Mouse (Mus musculus) ovary, postnatal 10 days (tissue): ENCODE data around the gene Shroom3.

Experiments
- DNase-seq: peaks from one replicate; pipeline ENCODE4 v3.0.0; 2022; ENCODE audit warnings: low spot score

Shroom3 gene

GRCm38 (mm10) chr5:92854983-92855382 lies 171.7 kb downstream of the Shroom3 start:
- no peak for DNase-seq

- DNase-seq, result peak; percentile 21
Measured at GRCm38 (mm10) chr5:92856346-92856745, 173.1 kb downstream of the Shroom3 start.

GRCm38 (mm10) chr5:92857177-92857576 lies 173.9 kb downstream of the Shroom3 start:
- no peak for DNase-seq

GRCm38 (mm10) chr5:92858104-92858503 lies 174.9 kb downstream of the Shroom3 start:
- DNase-seq, result no peak

- no peak for DNase-seq
Measured at GRCm38 (mm10) chr5:92858576-92858975, 175.3 kb downstream of the Shroom3 start.

GRCm38 (mm10) chr5:92861416-92862112 lies 178.3 kb downstream of the Shroom3 start:
- DNase-seq, result no peak

DNA sequence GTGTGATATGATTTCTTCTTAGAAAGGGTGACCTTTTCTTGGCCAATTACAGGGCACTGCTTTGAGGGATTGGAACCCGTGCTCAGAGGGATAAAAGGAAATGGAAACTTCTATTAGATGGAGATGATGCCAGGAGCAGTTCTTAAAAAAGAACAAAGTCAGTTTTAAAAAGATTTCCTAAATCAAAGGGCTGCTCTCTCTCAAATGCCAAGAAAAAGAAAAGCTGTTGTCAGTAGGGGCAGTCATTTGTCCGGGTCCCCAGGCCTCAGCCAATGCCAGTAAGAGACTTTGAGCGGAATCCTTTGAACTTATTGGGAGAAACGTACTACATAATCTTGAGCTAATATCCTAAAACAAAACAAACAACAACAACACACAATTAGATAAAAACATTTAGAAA lies 181.9 kb downstream of the Shroom3 start:
- DNase-seq, result no peak

GRCm38 (mm10) chr5:92866546-92866945 lies 183.3 kb downstream of the Shroom3 start:
- no peak for DNase-seq

DNA sequence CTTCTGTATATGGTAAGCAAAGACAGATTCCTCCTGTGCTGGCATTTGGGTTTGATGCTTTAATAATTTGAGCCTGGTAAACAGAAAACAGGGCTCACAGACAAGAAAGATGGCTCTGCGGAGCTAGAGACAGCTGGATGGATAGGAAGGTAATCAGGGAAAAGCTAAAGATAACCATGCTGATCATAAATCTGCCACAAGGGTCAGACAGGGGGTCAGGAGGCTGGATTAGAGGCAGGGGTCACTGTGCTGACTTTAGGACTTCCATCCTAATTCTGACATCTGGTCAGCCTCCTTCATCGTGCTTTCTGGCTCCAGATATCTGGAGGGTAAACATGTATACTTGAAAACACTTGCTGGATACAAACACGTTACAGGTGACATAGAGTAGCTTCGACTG lies 184.0 kb downstream of the Shroom3 start:
- DNase-seq, result no peak

DNA sequence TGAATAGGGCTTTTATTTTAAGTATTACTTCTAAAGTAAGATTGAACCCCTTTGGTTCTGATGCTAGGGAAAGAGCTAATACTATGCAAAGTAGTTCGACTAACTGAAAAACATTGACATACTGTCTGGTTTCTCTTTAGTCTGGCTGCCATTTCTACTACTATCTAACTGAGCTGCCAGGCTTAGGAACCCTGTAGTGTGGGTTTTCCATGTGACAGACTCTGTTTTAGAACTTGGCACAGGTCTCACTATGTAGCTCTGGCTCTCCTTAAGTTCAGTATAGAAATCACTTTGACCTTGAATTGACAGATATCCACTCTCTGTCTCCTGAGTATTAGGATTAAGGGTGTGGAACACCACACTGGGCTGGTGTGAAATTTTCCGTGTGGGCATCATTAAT lies 185.0 kb downstream of the Shroom3 start:
- no peak for DNase-seq

- no peak for DNase-seq
Measured at GRCm38 (mm10) chr5:92871048-92871447, 187.8 kb downstream of the Shroom3 start.

GRCm38 (mm10) chr5:92872182-92872581 lies 188.9 kb downstream of the Shroom3 start:
- DNase-seq, result no peak

- DNase-seq, result no peak
Measured at GRCm38 (mm10) chr5:92872991-92873390, 189.8 kb downstream of the Shroom3 start.

- DNase-seq, result no peak
Measured at GRCm38 (mm10) chr5:92873518-92873917, 190.3 kb downstream of the Shroom3 start.

GRCm38 (mm10) chr5:92875836-92876235 lies 192.6 kb downstream of the Shroom3 start:
- no peak for DNase-seq

GRCm38 (mm10) chr5:92877104-92877503 lies 193.9 kb downstream of the Shroom3 start:
- no peak for DNase-seq

DNA sequence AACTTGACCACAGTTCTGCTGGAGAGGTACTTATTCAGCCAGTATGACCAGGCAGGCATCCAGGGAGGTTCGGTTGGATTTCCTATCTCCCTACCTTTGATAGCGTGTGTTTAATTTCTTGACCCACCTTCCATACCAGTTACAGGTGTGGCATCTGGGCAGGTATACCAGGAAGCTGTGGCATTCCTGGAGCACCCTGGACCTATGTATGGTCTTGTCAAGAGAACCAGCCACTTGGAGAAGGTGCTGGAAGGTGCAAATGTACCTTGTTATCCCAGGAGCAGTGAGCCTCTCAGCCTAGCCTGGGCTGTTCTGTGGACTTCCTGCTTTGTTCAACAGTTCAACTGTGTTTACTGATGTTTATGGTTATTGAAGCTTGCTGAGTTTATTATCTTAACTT lies 197.2 kb downstream of the Shroom3 start:
- DNase-seq, result no peak

- DNase-seq, result no peak
Measured at GRCm38 (mm10) chr5:92880893-92881292, 197.7 kb downstream of the Shroom3 start.

DNA sequence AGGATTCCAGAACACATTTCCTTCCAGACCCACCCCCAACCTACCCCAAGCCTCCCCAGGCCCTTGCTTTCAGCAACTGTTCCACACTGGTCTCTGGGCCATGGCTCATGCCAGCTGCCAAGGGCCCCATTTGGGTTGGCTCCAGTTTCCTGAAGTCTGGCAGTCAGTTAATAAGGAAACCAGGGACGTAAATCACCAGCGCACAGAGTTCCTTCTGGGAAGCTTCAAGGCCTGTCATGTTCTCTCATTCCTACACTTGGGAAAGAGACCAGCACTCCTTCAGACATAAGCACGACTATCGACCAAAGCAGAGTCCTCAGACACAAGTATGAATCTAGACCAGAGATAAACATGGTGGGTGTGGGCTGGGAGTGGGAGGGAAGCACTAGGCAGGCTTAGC lies 202.9 kb downstream of the Shroom3 start:
- no peak for DNase-seq

GRCm38 (mm10) chr5:92887501-92887900 lies 204.3 kb downstream of the Shroom3 start:
- no peak for DNase-seq

- no peak for DNase-seq
Measured at GRCm38 (mm10) chr5:92888628-92889241, 205.5 kb downstream of the Shroom3 start.

- DNase-seq, result no peak
Measured at GRCm38 (mm10) chr5:92890902-92891301, 207.7 kb downstream of the Shroom3 start.

DNA sequence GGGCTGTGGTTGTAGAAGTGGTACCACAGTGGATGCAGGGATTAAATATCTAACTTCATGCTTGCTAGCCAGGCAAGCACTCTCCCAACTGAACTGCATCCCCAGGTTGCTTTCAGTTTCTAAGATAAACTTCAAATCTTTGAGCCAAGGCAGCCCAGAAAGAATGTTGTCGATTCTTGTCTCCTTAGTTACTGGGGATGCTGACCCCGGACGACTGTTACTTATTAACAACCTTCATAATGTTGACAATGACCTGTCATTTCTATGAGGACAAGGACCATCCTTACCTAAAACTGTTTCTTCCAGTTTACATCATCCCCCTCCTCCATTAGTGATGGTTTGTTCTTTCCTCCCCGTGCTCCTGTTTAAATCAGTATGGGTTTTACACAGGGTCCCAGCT lies 210.0 kb downstream of the Shroom3 start:
- no peak for DNase-seq

GRCm38 (mm10) chr5:92893711-92894110 lies 210.5 kb downstream of the Shroom3 start:
- no peak for DNase-seq
